Mouse (Mus musculus): ENCODE results near the gene Dvl2. TPM values are rescaled to one million over a fixed set of nuclear protein-coding genes. Genes with fewer than 3 reads are reported as not detected.
A peak's percentile ranks its signal among the peaks of the same experiment; 100 is the strongest.

Dvl2 gene
- polyA plus RNA-seq, 1 experiment from 2014 or later = 47.3 TPM

- no peak overlapping the region for H3K9ac ChIP-seq (ENCODE audit: low read length)
- H3K27ac ChIP-seq (replicated peaks; ENCODE audit: low read depth, low read length) = no peak overlapping the region
Measured at GRCm38 (mm10) chr11:69984431-69984830, 16.0 kb upstream of the Dvl2 start.

DNA sequence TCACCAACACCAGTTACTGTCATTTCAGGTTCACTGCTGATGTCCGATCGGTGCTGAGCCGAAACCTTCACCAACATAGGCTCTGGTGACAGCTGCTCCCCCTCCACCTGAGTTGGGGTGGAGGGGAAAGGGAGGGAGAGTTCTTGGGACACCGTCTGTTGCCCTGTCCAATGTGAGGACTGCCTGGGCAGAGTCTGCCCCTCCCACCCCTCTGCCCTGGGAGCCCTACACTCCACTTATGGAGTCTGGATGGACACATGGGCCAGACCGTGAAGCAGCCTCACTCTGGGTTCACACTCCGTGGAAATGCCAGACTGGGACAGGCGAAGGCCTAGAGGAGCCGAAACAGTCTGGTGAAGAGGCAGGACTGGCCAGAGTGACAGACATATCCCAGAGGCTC, 10.4 kb upstream of the Dvl2 start:
- 89% methylated on average over 8 of the region's 8 CpGs for WGBS
- Histone ChIP-seq H3K27me3 (ENCODE audit: control insufficient read depth, insufficient read depth, low read length) (no peaks in the 10 kb centered on the region), H3K4me3 (ENCODE audit: low read depth, low read length) (no peak overlapping the region), H3K4me2 (ENCODE audit: low read depth, severe bottlenecking) (no peak overlapping the region), H3K36me3 (ENCODE audit: control insufficient read depth, insufficient read depth, low read length) (peaks cover 30% of the 10 kb centered on the region), H3K4me1 (ENCODE audit: control insufficient read depth, insufficient read depth, low read length) (peaks cover 4% of the 10 kb centered on the region; the same call in 1 of the 2 replicates), H3K9me3 (ENCODE audit: control insufficient read depth, low read length) (no peaks in the 10 kb centered on the region), H3K9ac (ENCODE audit: low read length) (no peak overlapping the region), H3K27ac (replicated peaks; ENCODE audit: low read depth, low read length) (no peak overlapping the region; the same call in 1 of the 2 replicates)
- DNase-seq (ENCODE audit: low spot score) = no peak
- ATAC-seq (ENCODE audit: insufficient number of reproducible peaks, low FRiP score, low TSS enrichment, low read depth) = no peak

More at GRCm38 (mm10) chr11:69984431-69984830, 16.0 kb upstream of the Dvl2 start:
- peaks cover 28% of the 10 kb centered on the region for H3K36me3 ChIP-seq (ENCODE audit: control insufficient read depth, insufficient read depth, low read length)
- H3K4me3 ChIP-seq (ENCODE audit: low read depth, low read length) = 0 out of 2 replicates have a peak overlapping the region, but pooled peaks have one; percentile 3
- peaks cover 13% of the 10 kb centered on the region; the same call in 1 of the 2 replicates for H3K4me1 ChIP-seq (ENCODE audit: control insufficient read depth, insufficient read depth, low read length)
- H3K4me2 ChIP-seq (ENCODE audit: low read depth, severe bottlenecking) = no peak overlapping the region
- ATAC-seq (ENCODE audit: insufficient number of reproducible peaks, low FRiP score, low TSS enrichment, low read depth) (no peak), DNase-seq (ENCODE audit: low spot score) (no peak)
- WGBS = 88% methylated on average over 8 of the region's 8 CpGs
- H3K27me3 ChIP-seq (ENCODE audit: control insufficient read depth, insufficient read depth, low read length) = no peaks in the 10 kb centered on the region
- H3K9me3 ChIP-seq (ENCODE audit: control insufficient read depth, low read length) = no peaks in the 10 kb centered on the region

GRCm38 (mm10) chr11:69990850-69991691, 9.3 kb upstream of the Dvl2 start, which contains the start of gene Gabarap:
TSS of gene Gabarap (plus strand) at chr11:69991143.
- no peaks in the 10 kb centered on the region for H3K27me3 ChIP-seq (ENCODE audit: control insufficient read depth, insufficient read depth, low read length)

DNA sequence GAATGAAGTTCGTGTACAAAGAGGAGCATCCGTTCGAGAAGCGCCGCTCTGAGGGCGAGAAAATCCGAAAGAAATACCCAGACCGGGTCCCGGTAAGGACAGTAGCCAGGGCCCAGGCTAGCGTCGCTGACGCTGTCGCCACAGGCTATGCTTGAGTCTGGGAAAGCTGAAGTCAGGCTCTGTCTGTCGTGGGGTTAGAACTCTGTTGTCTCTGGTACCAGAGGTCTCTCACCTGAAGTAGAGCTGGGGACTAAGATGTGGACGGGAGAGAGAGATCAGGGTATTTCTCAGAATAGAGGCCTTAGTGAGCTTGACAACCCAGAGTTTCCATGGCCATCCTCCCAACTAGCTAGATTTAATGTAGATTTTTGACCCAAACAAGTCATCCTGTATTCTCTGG, 8.7 kb upstream of the Dvl2 start:
- peak overlapping the region; percentile 84 for H3K9ac ChIP-seq (ENCODE audit: low read length)
- WGBS = 1% methylated on average over 15 of the region's 15 CpGs
- H3K4me2 ChIP-seq (ENCODE audit: low read depth, severe bottlenecking) = peak overlapping the region; percentile 55
- peak overlapping the region; percentile 82 for H3K4me3 ChIP-seq (ENCODE audit: low read depth, low read length)
- H3K36me3 ChIP-seq (ENCODE audit: control insufficient read depth, insufficient read depth, low read length) = peaks cover 23% of the 10 kb centered on the region
- H3K9me3 ChIP-seq (ENCODE audit: control insufficient read depth, low read length) = no peaks in the 10 kb centered on the region
- no peak for ATAC-seq (ENCODE audit: insufficient number of reproducible peaks, low FRiP score, low TSS enrichment, low read depth)
- peaks cover 4% of the 10 kb centered on the region; the same call in 1 of the 2 replicates for H3K4me1 ChIP-seq (ENCODE audit: control insufficient read depth, insufficient read depth, low read length)
- peak overlapping the region; percentile 84 for H3K27ac ChIP-seq (replicated peaks; ENCODE audit: low read depth, low read length)
- DNase-seq (ENCODE audit: low spot score) = no peak
- no peaks in the 10 kb centered on the region for H3K27me3 ChIP-seq (ENCODE audit: control insufficient read depth, insufficient read depth, low read length)

More at GRCm38 (mm10) chr11:69990850-69991691, 9.3 kb upstream of the Dvl2 start, which contains the start of gene Gabarap:
- H3K4me1 ChIP-seq (ENCODE audit: control insufficient read depth, insufficient read depth, low read length) = peaks cover 4% of the 10 kb centered on the region; the same call in 1 of the 2 replicates
- peak; percentile 45 for ATAC-seq (ENCODE audit: insufficient number of reproducible peaks, low FRiP score, low TSS enrichment, low read depth)
- peak within 1 kb of the TSS; percentile 84 for H3K9ac ChIP-seq (ENCODE audit: low read length)
- H3K27ac ChIP-seq (replicated peaks; ENCODE audit: low read depth, low read length) = peak within 1 kb of the TSS; percentile 84
- peak within 1 kb of the TSS; percentile 82 for H3K4me3 ChIP-seq (ENCODE audit: low read depth, low read length)
- H3K9me3 ChIP-seq (ENCODE audit: control insufficient read depth, low read length) = no peaks in the 10 kb centered on the region
- under 1% methylated on average over 38 of the region's 40 CpGs for WGBS
- peak; percentile 95 for DNase-seq (ENCODE audit: low spot score)
- peak within 1 kb of the TSS; percentile 55 for H3K4me2 ChIP-seq (ENCODE audit: low read depth, severe bottlenecking)
- peaks cover 26% of the 10 kb centered on the region for H3K36me3 ChIP-seq (ENCODE audit: control insufficient read depth, insufficient read depth, low read length)

GRCm38 (mm10) chr11:69992396-69992795, 8.0 kb upstream of the Dvl2 start:
- Histone ChIP-seq H3K9me3 (ENCODE audit: control insufficient read depth, low read length) (no peaks in the 10 kb centered on the region), H3K36me3 (ENCODE audit: control insufficient read depth, insufficient read depth, low read length) (peaks cover 23% of the 10 kb centered on the region), H3K4me3 (ENCODE audit: low read depth, low read length) (peak overlapping the region; percentile 82), H3K9ac (ENCODE audit: low read length) (peak overlapping the region; percentile 17; the same call in 1 of the 2 replicates), H3K27me3 (ENCODE audit: control insufficient read depth, insufficient read depth, low read length) (no peaks in the 10 kb centered on the region), H3K4me2 (ENCODE audit: low read depth, severe bottlenecking) (peak overlapping the region; percentile 55), H3K4me1 (ENCODE audit: control insufficient read depth, insufficient read depth, low read length) (peaks cover 4% of the 10 kb centered on the region; the same call in 1 of the 2 replicates), H3K27ac (replicated peaks; ENCODE audit: low read depth, low read length) (no peak overlapping the region)
- DNase-seq (ENCODE audit: low spot score) (no peak), ATAC-seq (ENCODE audit: insufficient number of reproducible peaks, low FRiP score, low TSS enrichment, low read depth) (no peak)
- WGBS = 89% methylated on average over 10 of the region's 10 CpGs

DNA sequence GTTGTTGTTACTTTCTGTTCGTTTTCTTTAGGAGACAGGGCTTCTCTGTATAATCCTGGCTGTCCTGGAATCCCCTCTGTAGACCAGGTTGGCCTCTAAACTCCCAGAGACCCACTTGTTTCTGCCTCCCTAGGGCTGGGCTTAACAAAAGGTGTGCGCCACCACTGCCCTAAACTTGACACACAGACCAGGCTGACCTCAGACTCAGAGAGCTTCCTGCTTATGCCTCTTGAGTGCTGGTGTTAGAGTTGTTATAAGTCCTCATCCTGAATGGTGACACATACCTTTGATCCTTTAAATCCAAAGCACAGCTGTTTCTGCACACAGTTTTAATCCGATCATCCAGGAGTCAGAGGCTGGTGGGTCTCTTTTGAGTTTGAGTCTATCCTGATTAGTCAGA, 7.5 kb upstream of the Dvl2 start:
- no peaks in the 10 kb centered on the region for H3K27me3 ChIP-seq (ENCODE audit: control insufficient read depth, insufficient read depth, low read length)
- H3K4me2 ChIP-seq (ENCODE audit: low read depth, severe bottlenecking) = no peak overlapping the region
- H3K27ac ChIP-seq (replicated peaks; ENCODE audit: low read depth, low read length) = no peak overlapping the region
- no peak for ATAC-seq (ENCODE audit: insufficient number of reproducible peaks, low FRiP score, low TSS enrichment, low read depth)
- peaks cover 23% of the 10 kb centered on the region for H3K36me3 ChIP-seq (ENCODE audit: control insufficient read depth, insufficient read depth, low read length)
- H3K9ac ChIP-seq (ENCODE audit: low read length) = no peak overlapping the region
- 91% methylated on average over 3 of the region's 3 CpGs for WGBS
- peak overlapping the region; percentile 82 for H3K4me3 ChIP-seq (ENCODE audit: low read depth, low read length)
- DNase-seq (ENCODE audit: low spot score) = no peak
- H3K9me3 ChIP-seq (ENCODE audit: control insufficient read depth, low read length) = no peaks in the 10 kb centered on the region
- H3K4me1 ChIP-seq (ENCODE audit: control insufficient read depth, insufficient read depth, low read length) = peaks cover 8% of the 10 kb centered on the region; the same call in 1 of the 2 replicates

DNA sequence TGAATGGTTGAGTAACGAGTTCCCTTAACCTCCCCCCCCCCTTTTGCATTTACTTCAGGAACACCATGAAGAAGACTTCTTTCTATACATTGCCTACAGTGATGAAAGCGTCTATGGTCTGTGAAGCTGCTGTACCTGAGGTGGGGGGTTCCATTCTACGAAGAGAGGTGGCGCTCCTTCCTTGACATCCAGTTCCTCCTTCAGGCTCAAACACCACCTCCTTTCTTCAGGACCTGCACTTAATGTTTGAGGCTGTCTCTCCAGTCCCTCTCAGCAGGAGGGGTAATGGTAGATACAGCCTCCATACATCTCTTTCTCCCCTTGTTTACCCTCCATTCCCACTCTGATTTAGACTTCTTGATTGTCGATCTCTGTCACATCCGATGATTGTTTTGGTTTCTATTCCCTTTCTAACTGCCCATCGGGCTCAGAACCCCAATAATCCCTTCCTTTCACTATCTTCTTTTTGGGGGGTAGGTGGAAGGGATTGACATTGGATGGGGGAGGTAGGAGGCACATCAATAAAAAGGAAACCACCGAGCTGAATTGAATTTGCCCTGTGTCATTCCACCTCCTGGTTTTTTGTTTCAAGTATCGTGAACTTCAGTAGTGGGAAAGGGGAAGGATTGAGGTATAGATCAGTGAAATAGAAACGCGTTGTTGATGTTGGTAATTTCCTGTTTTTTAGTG, 5.8 kb upstream of the Dvl2 start:
- Histone ChIP-seq H3K4me3 (ENCODE audit: low read depth, low read length) (peak overlapping the region; percentile 98; the same call in 1 of the 2 replicates), H3K27ac (replicated peaks; ENCODE audit: low read depth, low read length) (no peak overlapping the region), H3K9ac (ENCODE audit: low read length) (no peak overlapping the region), H3K4me2 (ENCODE audit: low read depth, severe bottlenecking) (no peak overlapping the region), H3K27me3 (ENCODE audit: control insufficient read depth, insufficient read depth, low read length) (no peaks in the 10 kb centered on the region), H3K4me1 (ENCODE audit: control insufficient read depth, insufficient read depth, low read length) (peaks cover 10% of the 10 kb centered on the region; the same call in 1 of the 2 replicates), H3K36me3 (ENCODE audit: control insufficient read depth, insufficient read depth, low read length) (peaks cover 25% of the 10 kb centered on the region), H3K9me3 (ENCODE audit: control insufficient read depth, low read length) (no peaks in the 10 kb centered on the region)
- ATAC-seq (ENCODE audit: insufficient number of reproducible peaks, low FRiP score, low TSS enrichment, low read depth) = no peak
- DNase-seq (ENCODE audit: low spot score) = no peak
- WGBS = 90% methylated on average over 11 of the region's 11 CpGs

DNA sequence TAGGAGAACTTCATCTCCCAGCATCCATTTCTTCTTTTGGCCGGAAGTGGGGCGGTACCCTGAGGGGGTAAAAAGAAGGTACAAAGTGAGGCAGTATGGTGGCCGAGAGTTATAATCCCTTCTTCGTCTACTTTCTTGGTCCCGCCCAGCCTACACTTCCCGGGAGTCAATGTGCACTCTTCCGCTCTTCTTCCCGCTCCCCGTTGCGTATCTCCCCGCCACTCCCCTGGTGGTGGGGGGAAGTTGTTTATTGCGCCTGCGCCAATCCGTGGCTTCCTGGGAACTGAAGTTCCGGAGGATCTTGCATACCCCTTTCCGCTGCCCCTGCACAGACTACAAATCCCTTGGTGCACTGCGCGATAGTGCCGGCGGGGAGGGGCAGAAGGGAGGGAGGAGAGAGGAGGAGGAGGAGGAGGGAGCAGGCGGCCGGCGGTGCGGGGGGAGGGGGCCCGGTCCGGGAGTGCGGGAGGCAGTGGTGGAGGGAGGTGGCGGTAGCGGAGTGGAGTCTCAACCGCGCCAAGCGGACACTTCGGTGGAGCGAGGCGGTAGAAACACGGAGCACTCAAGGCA, 4.9 kb upstream of the Dvl2 start, which contains the start of gene Phf23:
Phf23 (plus strand) TSS at position 387 of the 570 bp plus-strand sequence.
- ATAC-seq (ENCODE audit: insufficient number of reproducible peaks, low FRiP score, low TSS enrichment, low read depth) (peak; percentile 76), DNase-seq (ENCODE audit: low spot score) (peak; percentile 99)
- Histone ChIP-seq H3K27me3 (ENCODE audit: control insufficient read depth, insufficient read depth, low read length) (no peaks in the 10 kb centered on the region), H3K4me3 (ENCODE audit: low read depth, low read length) (peak within 1 kb of the TSS; percentile 98), H3K9me3 (ENCODE audit: control insufficient read depth, low read length) (no peaks in the 10 kb centered on the region), H3K27ac (replicated peaks; ENCODE audit: low read depth, low read length) (peak within 1 kb of the TSS; percentile 97), H3K4me2 (ENCODE audit: low read depth, severe bottlenecking) (peak within 1 kb of the TSS; percentile 48), H3K4me1 (ENCODE audit: control insufficient read depth, insufficient read depth, low read length) (peaks cover 10% of the 10 kb centered on the region; the same call in 1 of the 2 replicates), H3K9ac (ENCODE audit: low read length) (peak within 1 kb of the TSS; percentile 96), H3K36me3 (ENCODE audit: control insufficient read depth, insufficient read depth, low read length) (peaks cover 25% of the 10 kb centered on the region)
- under 1% methylated on average over 36 of the region's 36 CpGs for WGBS
